Mouse (Mus musculus): Measurements from ENCODE around the gene Olfr187. TPM values are rescaled to one million over a fixed set of nuclear protein-coding genes. Genes with fewer than 3 reads are reported as not detected.
"Not testable (repeated sequence)": the region's sequence is repeated elsewhere in the genome, so short reads cannot be mapped to it uniquely, and the experiment has no call there.

Gene Olfr187
- not detected in 2 replicates for polyA plus RNA-seq (2015; fragmentation: Nextera tagmentation; extraction: Ambion mirVana)

DNA sequence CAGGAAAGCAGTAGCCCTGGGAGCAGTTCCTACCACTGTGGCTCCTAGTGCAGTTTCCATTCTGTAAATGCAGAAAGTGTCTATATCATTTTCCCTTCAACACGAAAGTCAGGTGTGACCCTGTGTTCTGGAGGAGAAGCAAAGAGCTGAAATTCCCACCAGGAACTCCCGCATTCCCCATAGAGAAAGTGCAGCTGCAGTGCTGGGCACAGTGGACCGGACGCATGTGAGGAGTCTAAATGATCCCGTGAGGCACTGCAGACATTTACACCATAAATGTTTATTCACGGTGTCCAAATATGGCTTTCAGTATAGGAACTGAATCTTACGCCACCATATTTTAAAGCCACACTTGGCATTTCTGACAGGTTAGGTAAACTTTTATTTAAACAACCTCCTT is at the start of gene Olfr187:
Gene Olfr187, minus strand, starts transcription at position 58 of the 400 bp plus-strand sequence.
- Histone ChIP-seq H3K4me1 (replicated peaks) (no peaks in the 10 kb centered on the region), H3K4me2 (no peak within 1 kb of the TSS), H3K9ac (no peak within 1 kb of the TSS), H3K9me3 (no peaks in the 10 kb centered on the region), H3K27ac (no peak within 1 kb of the TSS), H3K4me3 (no peak within 1 kb of the TSS), H3K36me3 (no peaks in the 10 kb centered on the region), H3K27me3 (no peaks in the 10 kb centered on the region)
- no peak for ATAC-seq (ENCODE audit: low FRiP score)
- WGBS = 88% methylated on average over 7 of the region's 7 CpGs

GRCm38 (mm10) chr16:59081113-59081512 is 41.5 kb upstream of the Olfr187 start:
- not testable (repeated sequence) for H3K36me3 ChIP-seq; H3K4me1 ChIP-seq (replicated peaks); ATAC-seq (ENCODE audit: low FRiP score); H3K9me3 ChIP-seq; H3K4me3 ChIP-seq; H3K27me3 ChIP-seq; H3K9ac ChIP-seq; H3K27ac ChIP-seq; H3K4me2 ChIP-seq
- 92% methylated on average over 2 of the region's 2 CpGs for WGBS

- Histone ChIP-seq H3K27me3 (no peaks in the 10 kb centered on the region), H3K4me1 (replicated peaks) (no peaks in the 10 kb centered on the region), H3K9ac (no peak within 1 kb of the TSS), H3K4me3 (no peak within 1 kb of the TSS), H3K36me3 (no peaks in the 10 kb centered on the region), H3K27ac (no peak within 1 kb of the TSS), H3K9me3 (no peaks in the 10 kb centered on the region), H3K4me2 (no peak within 1 kb of the TSS)
- WGBS = 93% methylated on average over 5 of the region's 5 CpGs
- ATAC-seq (ENCODE audit: low FRiP score) = no peak
These were observed 38.3 kb upstream of the Olfr187 start, which contains the start of gene Olfr190 for GRCm38 (mm10) chr16:59077905-59078304. TSS of gene Olfr190 (minus strand) at chr16:59078005.

DNA sequence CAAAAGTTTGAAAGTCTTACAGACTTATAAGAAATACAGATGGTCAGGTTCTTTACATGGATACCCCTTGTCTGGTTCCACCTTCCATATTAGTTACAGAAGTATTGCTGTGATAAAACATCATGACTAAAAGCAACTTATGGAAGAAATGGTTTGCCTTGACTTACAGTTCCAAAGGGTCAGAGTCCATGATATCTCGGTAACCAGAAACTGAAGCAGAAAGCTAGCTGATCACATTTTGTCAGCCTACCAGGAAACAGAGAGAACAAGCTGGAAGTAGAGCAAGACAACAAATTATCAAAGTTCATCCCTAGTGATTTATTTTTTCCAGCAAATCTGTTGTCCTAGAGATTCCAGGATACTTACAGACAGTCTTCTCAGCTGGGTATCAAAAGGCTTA is 34.0 kb upstream of the Olfr187 start:
- Histone ChIP-seq H3K4me2 (no peak overlapping the region), H3K27ac (no peak overlapping the region), H3K27me3 (no peaks in the 10 kb centered on the region), H3K9ac (no peak overlapping the region), H3K36me3 (no peaks in the 10 kb centered on the region), H3K4me3 (no peak overlapping the region), H3K4me1 (replicated peaks) (no peaks in the 10 kb centered on the region), H3K9me3 (no peaks in the 10 kb centered on the region)
- ATAC-seq (ENCODE audit: low FRiP score) = no peak
- 80% methylated on average over 1 of the region's 1 CpGs for WGBS

GRCm38 (mm10) chr16:59071755-59072154 is 32.2 kb upstream of the Olfr187 start:
- ATAC-seq (ENCODE audit: low FRiP score) = no peak
- Histone ChIP-seq H3K4me3 (no peak overlapping the region), H3K4me1 (replicated peaks) (no peaks in the 10 kb centered on the region), H3K4me2 (no peak overlapping the region), H3K36me3 (no peaks in the 10 kb centered on the region), H3K9ac (no peak overlapping the region), H3K27me3 (no peaks in the 10 kb centered on the region), H3K27ac (no peak overlapping the region), H3K9me3 (no peaks in the 10 kb centered on the region)

GRCm38 (mm10) chr16:59062411-59062810 is 22.8 kb upstream of the Olfr187 start:
- not testable (repeated sequence) for ATAC-seq (ENCODE audit: low FRiP score); H3K4me3 ChIP-seq; H3K9me3 ChIP-seq; H3K27me3 ChIP-seq; H3K9ac ChIP-seq; H3K36me3 ChIP-seq; H3K27ac ChIP-seq; H3K4me1 ChIP-seq (replicated peaks); H3K4me2 ChIP-seq
- 78% methylated on average over 3 of the region's 3 CpGs for WGBS

DNA sequence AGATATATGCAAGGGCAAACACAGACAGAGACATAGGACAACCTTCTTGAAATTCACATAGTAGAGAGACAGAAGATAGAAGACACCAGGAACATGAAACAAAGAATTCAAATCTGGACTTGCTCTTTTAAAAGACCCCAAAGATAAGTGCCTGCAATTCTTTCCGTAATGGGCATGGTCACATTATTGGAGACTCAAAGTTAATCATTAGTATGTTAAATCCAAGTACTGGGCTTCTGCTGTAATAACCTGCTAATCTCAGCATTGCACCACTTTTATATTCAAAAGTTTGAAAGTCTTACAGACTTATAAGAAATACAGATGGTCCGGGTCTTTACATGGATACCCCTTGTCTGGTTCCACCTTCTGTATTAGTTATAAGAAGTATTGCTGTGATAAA is 9.7 kb upstream of the Olfr187 start:
- H3K9me3 ChIP-seq; H3K9ac ChIP-seq; H3K4me2 ChIP-seq; H3K27ac ChIP-seq; H3K36me3 ChIP-seq; H3K27me3 ChIP-seq; ATAC-seq (ENCODE audit: low FRiP score); H3K4me1 ChIP-seq (replicated peaks); H3K4me3 ChIP-seq: not testable (repeated sequence)
- 96% methylated on average over 2 of the region's 2 CpGs for WGBS

DNA sequence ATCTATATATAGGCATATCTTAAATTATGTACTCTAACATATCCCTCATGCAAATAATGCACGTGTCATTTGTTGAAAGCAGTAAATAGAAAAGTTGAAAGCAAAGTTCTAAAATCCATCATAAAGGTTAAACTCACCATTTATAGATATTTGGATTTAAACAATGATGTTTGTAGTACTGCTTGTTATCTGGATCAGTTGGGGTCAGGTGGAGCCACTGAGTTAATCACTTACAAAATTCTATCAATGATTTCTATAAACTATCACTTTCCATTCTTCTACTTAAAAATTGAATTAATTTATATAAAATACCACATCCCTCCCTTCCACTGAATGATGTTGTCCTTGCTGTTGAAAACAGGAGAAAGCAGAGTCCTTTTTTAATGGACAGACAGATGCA is 9.3 kb upstream of the Olfr187 start:
- 74% methylated on average over 1 of the region's 1 CpGs for WGBS

GRCm38 (mm10) chr16:59047579-59047978 is 8.0 kb upstream of the Olfr187 start:
- Histone ChIP-seq H3K4me2 (no peak overlapping the region), H3K27me3 (no peaks in the 10 kb centered on the region), H3K27ac (no peak overlapping the region), H3K4me3 (no peak overlapping the region), H3K36me3 (no peaks in the 10 kb centered on the region), H3K9ac (no peak overlapping the region), H3K9me3 (no peaks in the 10 kb centered on the region), H3K4me1 (replicated peaks) (no peaks in the 10 kb centered on the region)
- WGBS = 61% methylated on average over 4 of the region's 4 CpGs
- ATAC-seq (ENCODE audit: low FRiP score) = no peak

More for the DNA sequence above, 9.3 kb upstream of the Olfr187 start:
- Histone ChIP-seq H3K4me2 (no peak overlapping the region), H3K9ac (no peak overlapping the region), H3K27ac (no peak overlapping the region), H3K36me3 (no peaks in the 10 kb centered on the region), H3K9me3 (no peaks in the 10 kb centered on the region), H3K4me3 (no peak overlapping the region), H3K27me3 (no peaks in the 10 kb centered on the region), H3K4me1 (replicated peaks) (no peaks in the 10 kb centered on the region)
- no peak for ATAC-seq (ENCODE audit: low FRiP score)

- no peak for ATAC-seq (ENCODE audit: low FRiP score)
- no peaks in the 10 kb centered on the region for H3K27me3 ChIP-seq
- 87% methylated on average over 3 of the region's 3 CpGs for WGBS
These were observed 6.3 kb upstream of the Olfr187 start for GRCm38 (mm10) chr16:59045835-59046234.

GRCm38 (mm10) chr16:59030191-59030590 is 9.4 kb downstream of the Olfr187 start, which contains the start of gene Olfr186:
TSS of gene Olfr186 (minus strand) at chr16:59030291.
- no peak for ATAC-seq (ENCODE audit: low FRiP score)

More at GRCm38 (mm10) chr16:59045835-59046234, 6.3 kb upstream of the Olfr187 start:
- Histone ChIP-seq H3K36me3 (no peaks in the 10 kb centered on the region), H3K4me2 (no peak overlapping the region), H3K9me3 (no peaks in the 10 kb centered on the region), H3K4me1 (replicated peaks) (no peaks in the 10 kb centered on the region), H3K27ac (no peak overlapping the region), H3K9ac (no peak overlapping the region), H3K4me3 (no peak overlapping the region)

GRCm38 (mm10) chr16:59013357-59014018 is 26.1 kb downstream of the Olfr187 start:
- 62% methylated on average over 2 of the region's 2 CpGs for WGBS
- ATAC-seq (ENCODE audit: low FRiP score) = no peak
- Histone ChIP-seq H3K9me3 (no peaks in the 10 kb centered on the region), H3K27ac (no peak overlapping the region), H3K36me3 (no peaks in the 10 kb centered on the region), H3K4me2 (no peak overlapping the region), H3K4me3 (no peak overlapping the region), H3K4me1 (replicated peaks) (no peaks in the 10 kb centered on the region), H3K9ac (no peak overlapping the region), H3K27me3 (no peaks in the 10 kb centered on the region)

More at GRCm38 (mm10) chr16:59030191-59030590, 9.4 kb downstream of the Olfr187 start, which contains the start of gene Olfr186:
- Histone ChIP-seq H3K9me3 (no peaks in the 10 kb centered on the region), H3K4me3 (no peak within 1 kb of the TSS), H3K4me2 (no peak within 1 kb of the TSS), H3K9ac (no peak within 1 kb of the TSS), H3K27ac (no peak within 1 kb of the TSS), H3K4me1 (replicated peaks) (no peaks in the 10 kb centered on the region), H3K27me3 (no peaks in the 10 kb centered on the region), H3K36me3 (no peaks in the 10 kb centered on the region)
- 94% methylated on average over 4 of the region's 4 CpGs for WGBS

DNA sequence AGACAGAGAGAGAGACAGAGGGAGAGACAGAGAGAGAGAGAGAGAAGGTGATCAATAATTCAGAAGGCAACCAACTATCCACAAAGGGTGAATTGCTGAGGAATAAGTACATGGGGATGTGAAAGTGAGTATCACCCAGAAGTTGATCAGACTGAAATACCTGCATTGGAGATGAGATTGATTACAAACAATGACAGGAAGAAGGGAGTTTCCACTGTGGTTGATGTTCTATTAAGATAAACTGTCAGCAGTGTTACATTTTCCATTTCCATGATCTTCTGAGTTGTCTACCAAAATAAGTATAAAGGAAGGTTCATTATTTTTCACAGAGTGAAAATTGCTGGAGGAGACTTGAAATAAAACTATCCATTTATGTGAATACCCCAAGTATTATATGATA is 32.4 kb downstream of the Olfr187 start:
- ATAC-seq (ENCODE audit: low FRiP score) = no peak
- Histone ChIP-seq H3K27ac (no peak overlapping the region), H3K4me2 (no peak overlapping the region), H3K36me3 (no peaks in the 10 kb centered on the region), H3K4me1 (replicated peaks) (no peaks in the 10 kb centered on the region), H3K9me3 (no peaks in the 10 kb centered on the region), H3K4me3 (no peak overlapping the region), H3K9ac (no peak overlapping the region), H3K27me3 (no peaks in the 10 kb centered on the region)
